Mouse (Mus musculus) kidney, adult 9 months (tissue): ENCODE results near the gene Ybx2.
"Not testable (repeated sequence)": the region's sequence is repeated elsewhere in the genome, so short reads cannot be mapped to it uniquely, and the experiment has no call there.

Source experiments
- DNase-seq: peaks from one replicate; pipeline ENCODE4 v3.0.0; 2022

Gene Ybx2

GRCm38 (mm10) chr11:69936714-69937347 is 1.2 kb downstream of the Ybx2 start:
- DNase-seq = peak; percentile 72

DNA sequence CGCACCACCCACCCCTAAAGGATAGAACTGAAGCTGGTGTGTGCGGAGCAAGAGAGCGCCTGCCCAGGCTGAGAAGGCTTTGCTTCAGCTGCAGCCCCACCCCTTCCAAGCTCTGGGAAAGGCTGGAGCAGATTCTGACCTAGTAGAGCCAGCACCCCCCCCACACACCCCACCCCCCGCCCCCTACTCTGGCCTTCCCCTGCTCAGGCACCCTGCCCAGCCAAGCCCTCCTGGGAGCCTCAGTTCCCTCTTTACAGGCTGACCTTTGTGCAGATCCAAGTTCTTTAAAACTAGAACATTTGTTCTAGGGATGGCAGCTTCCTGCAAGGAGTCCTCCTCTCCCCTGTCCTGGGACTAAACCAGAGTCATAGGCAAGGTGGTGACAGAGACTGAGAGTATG is 1.8 kb downstream of the Ybx2 start:
- peak; percentile 49 for DNase-seq

DNA sequence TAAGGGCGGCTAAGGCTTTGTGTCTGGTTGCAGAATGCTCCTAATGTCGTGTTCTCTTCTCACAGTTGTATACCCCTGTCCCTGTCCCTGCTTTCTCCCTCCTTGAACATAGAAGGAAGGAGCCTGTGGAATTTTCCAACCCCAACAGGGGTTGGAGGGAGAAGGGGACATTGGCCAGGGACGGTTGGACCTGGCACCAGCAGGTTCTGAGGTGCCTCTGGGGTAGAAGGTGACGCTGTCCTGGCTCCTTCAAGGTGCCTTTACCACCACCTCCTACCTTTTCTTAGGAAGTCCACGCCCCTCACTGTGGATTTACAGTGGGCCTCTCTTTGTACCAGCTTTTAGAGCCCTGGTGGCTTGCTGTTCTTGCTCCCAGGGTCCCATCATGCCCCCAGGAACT is 2.2 kb downstream of the Ybx2 start:
- DNase-seq = no peak

DNA sequence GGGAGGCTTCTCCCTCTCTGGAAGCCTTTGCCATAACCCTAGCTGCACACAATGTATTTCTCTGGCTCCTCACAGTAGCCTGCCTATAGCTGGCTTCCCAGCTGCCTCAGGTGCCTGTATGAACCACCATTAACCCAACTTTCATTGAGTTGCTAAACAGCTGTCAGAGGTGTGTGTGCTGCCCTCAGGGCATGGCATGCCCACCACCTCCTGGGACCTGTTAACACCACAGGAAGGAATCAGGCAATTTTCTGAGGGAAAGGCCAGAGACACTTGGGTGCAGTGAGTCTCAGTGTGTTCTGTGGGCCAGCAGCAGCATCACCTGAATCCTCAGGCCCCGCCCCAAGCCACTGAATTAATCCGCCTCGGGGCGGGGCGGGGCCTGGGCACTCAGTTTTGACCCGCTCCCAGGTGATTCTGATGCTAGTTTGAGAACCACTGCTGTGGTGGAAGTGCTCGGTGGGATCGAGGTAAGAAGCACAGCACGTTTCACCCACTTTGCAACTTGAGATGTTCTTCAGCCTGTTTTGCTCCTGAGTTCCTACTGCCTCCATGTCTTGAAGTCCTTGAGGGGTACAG is 2.9 kb downstream of the Ybx2 start:
- DNase-seq = no peak

- no peak for DNase-seq
Measured at GRCm38 (mm10) chr11:69939181-69939580, 3.6 kb downstream of the Ybx2 start.

DNA sequence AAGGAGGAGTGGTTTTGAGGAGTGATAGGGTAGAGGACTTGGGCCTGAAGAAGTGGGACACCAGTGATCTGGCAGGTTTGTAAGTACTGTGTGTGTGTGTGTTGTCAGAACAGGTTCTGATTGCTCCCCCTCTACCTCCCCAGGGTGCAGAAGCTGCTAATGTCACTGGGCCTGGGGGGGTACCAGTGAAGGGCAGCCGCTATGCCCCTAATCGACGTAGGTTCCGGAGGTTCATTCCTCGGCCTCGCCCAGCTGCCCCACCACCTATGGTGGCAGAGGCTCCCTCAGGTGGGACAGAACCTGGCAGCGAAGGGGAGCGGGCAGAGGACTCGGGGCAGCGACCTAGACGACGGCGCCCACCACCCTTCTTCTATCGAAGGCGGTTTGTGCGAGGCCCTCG is 4.1 kb downstream of the Ybx2 start:
- no peak for DNase-seq

GRCm38 (mm10) chr11:69940962-69941361 is 5.4 kb downstream of the Ybx2 start:
- no peak for DNase-seq

DNA sequence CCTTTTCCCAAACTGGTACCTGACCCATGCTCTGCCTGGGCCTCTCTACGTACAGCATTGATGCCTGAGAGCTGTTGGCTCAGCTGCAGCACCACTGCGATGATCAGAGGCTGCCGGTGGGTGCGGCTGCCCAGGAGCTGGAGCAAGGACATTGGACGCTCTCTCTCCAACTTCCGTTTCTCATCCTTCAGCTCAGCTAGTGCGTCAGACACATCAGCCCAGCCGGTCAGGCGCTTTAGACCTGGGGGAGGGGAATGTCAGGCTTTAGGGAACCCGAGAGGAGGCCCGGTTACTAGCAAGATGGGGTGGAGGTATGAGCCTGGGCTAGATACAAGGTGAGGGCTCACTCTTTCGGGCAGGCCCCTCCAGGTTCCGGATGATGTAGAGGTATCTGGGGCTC is 9.6 kb downstream of the Ybx2 start:
- DNase-seq = no peak

DNA sequence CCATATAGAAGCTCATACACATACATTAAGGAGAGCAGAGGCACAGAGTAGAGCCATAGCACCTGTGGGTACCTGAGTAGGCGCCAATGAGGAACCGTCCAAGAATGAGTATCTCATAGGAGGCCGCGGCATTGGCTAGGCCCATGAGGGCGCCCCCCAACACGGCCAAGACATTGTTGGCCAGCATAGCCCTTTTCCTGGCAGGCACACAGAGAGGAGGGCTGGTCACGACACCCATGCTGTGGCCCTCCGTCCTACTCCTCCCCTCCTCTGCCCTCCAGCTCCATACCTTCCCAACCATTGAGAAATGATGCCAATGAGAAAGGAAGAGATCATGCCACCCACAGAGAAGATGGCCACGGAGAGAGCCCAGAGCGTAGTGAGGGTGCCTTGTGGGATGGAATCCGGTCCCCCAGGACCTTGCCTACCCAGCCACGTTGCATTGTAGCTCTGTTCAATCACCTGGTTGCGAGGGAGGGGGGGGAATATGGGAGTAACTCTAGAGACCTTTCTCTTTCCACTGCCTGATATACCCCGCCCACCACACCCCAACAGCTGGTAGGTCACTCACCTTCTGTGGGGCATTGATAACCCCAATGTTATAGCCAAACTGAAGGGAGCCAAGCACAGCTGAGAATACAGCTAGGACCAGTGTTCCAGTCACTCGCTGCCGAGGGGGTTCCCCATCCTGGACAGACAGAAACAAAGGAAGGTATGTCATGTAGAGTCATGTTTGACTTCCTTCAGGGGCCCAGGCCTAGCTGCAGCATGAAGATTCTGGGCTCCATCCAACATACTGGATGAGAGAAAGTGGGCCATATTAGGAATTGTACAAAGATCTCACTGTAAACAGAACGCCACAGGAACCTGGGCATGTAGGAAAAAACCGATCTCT is 10.6 kb downstream of the Ybx2 start:
- DNase-seq = no peak

DNA sequence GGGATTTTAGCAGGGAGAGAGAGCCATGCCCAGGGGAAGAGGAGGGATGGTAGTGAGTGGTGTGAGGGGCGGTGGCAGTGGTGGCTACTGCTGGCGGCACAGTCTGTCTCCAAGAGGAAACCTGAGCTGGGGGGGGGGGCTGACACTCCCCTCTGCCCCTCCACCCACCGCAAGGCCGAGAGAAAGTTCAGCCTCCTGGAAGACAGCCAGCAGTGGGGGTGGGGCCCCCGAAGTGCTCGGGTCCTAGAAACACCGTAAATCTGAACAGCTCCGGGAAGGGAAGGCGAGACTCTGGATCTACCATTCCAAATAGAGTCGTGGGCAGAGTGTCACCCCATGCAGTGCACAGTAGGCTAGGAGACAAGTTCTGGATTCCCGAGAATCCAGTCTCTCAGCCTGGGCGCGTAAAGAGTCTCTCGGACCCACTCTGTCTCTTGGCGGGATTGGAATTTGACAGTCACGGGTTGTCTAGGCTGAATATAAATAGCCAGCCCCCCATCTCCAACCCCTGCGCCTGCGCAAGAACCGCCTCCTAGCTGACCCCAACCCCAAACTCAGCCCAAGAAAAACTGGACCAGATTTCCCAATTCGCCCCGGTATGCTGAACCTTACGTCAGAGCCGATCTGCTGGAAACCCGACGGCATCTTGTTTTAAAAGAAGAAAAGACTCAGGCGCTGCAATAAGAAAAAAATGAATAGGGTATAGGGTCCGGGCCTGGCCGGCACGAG is 11.9 kb downstream of the Ybx2 start:
- DNase-seq = peak; percentile 61

GRCm38 (mm10) chr11:69948066-69948762 is 12.6 kb downstream of the Ybx2 start, which contains the start of gene Slc2a4:
TSS of gene Slc2a4 (minus strand) at chr11:69948188.
- DNase-seq = peak; percentile 92

GRCm38 (mm10) chr11:69948763-69949150 is 13.2 kb downstream of the Ybx2 start:
- peak; percentile 95 for DNase-seq

GRCm38 (mm10) chr11:69950807-69951459 is 15.3 kb downstream of the Ybx2 start:
- DNase-seq = no peak

- no peak for DNase-seq
Measured at GRCm38 (mm10) chr11:69952274-69952673, 16.7 kb downstream of the Ybx2 start.

- DNase-seq = no peak
Measured at GRCm38 (mm10) chr11:69953267-69953915, 17.8 kb downstream of the Ybx2 start.

DNA sequence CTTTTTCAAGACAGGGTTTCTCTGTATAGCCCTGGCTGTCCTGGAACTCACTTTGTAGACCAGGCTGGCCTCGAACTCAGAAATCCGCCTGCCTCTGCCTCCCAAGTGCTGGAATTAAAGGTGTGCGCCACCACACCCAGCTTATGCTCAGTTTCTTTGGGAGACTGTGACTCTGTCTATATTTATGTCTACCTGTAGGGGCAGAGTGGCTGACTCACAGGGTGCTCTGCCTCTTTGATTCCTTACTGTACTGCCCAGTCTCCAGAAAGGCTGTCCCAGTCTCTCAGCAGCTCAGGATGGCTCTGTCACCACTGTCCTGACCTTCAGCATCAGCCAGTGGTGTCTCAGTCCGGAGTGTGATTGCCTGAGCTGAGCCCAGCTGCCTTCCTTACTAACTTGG is 20.0 kb downstream of the Ybx2 start:
- DNase-seq = not testable (repeated sequence)

DNA sequence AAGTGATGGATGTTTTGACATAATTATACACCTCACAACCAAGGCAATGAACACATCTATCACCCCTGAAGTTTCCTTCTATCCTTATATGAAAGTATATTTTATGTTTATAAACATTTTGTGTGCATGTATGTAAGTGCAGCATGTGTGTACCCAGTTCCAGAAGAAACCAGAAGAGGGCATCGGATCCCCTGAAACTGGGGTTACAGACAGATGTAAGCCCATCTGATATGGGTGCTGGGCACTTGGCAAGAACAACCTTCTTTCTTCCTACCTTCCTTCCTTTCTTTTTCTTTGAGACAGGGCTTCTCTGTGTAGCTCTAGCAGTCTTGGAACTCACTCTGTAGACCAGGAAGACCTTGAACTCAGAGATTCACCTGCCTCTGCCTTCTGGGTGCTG is 20.6 kb downstream of the Ybx2 start:
- no peak for DNase-seq

- no peak for DNase-seq
Measured at GRCm38 (mm10) chr11:69960616-69961015, 25.0 kb downstream of the Ybx2 start.

GRCm38 (mm10) chr11:69961841-69962240 is 26.2 kb downstream of the Ybx2 start:
- DNase-seq = no peak

GRCm38 (mm10) chr11:69964650-69965270 is 29.2 kb downstream of the Ybx2 start, which contains the start of gene Cldn7:
TSS of gene Cldn7 (plus strand) at chr11:69964779.
- no peak for DNase-seq
